Mouse (Mus musculus): ENCODE results near the gene Wdfy4. TPM values are rescaled to one million over a fixed set of nuclear protein-coding genes. Genes with fewer than 3 reads are reported as not detected.

Gene Wdfy4
- total RNA-seq (2021), result 1 to 10 TPM; 2.1 to 2.6 TPM

- no peak for DNase-seq (ENCODE audit: low spot score in 2 of 2)
- intact Hi-C loops (cut with DNase I), result no loop called here
These were observed at the start of gene Wdfy4 for GRCm38 (mm10) chr14:33185068-33185800. TSS of gene Wdfy4 (minus strand) at chr14:33185508.

GRCm38 (mm10) chr14:33232048-33232447 is 46.7 kb upstream of the Wdfy4 start:
- DNase-seq (ENCODE audit: low spot score in 2 of 2), result no peak
- intact Hi-C loops (cut with DNase I), result no loop called here

DNA sequence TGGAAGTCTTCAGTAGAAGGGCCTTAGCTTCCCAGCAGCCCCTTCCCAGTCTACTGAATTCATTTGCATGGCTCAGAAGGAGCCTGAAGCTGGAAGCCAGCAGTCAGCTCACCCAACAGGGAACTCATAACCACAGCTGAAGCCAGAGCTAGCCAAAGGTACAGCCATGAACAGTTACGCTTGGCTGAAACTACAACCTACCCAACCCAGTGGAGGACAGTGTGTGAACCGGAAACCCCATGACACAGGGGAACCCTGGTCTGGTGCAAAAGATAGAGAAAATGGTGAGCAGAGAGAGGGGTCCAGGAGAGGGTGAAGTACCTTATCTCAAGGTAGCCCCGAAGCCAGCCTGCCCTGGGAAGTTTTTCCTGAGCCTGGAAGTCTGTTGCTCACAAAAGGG is 46.0 kb upstream of the Wdfy4 start:
- DNase-seq (ENCODE audit: low spot score in 2 of 2), result no peak
- intact Hi-C loops (cut with DNase I), result no loop called here

DNA sequence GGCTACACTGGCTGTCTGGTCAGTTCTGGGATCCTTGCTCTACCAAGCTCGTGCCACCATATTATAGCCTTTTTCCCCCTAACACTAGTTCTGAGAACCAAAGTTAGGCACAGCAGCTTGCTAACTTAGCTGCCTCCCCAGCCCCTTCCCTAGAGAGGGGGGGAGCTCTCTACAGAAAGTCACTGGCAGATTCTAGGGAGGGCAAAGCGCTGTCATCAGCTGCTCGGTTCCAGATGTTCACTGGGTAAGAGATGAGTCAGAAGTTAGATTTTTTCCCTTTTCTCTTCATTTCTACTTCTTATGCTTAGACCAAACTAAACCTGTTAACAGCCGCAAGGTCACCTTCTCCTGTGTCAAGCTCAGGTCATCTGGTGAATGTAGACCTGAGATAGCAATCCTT is 45.4 kb upstream of the Wdfy4 start:
- intact Hi-C loops (cut with DNase I), result no loop called here
- DNase-seq (ENCODE audit: low spot score in 2 of 2), result no peak

GRCm38 (mm10) chr14:33225235-33225634 is 39.9 kb upstream of the Wdfy4 start:
- DNase-seq (ENCODE audit: low spot score in 2 of 2), result no peak
- intact Hi-C loops (cut with DNase I), result no loop called here

DNA sequence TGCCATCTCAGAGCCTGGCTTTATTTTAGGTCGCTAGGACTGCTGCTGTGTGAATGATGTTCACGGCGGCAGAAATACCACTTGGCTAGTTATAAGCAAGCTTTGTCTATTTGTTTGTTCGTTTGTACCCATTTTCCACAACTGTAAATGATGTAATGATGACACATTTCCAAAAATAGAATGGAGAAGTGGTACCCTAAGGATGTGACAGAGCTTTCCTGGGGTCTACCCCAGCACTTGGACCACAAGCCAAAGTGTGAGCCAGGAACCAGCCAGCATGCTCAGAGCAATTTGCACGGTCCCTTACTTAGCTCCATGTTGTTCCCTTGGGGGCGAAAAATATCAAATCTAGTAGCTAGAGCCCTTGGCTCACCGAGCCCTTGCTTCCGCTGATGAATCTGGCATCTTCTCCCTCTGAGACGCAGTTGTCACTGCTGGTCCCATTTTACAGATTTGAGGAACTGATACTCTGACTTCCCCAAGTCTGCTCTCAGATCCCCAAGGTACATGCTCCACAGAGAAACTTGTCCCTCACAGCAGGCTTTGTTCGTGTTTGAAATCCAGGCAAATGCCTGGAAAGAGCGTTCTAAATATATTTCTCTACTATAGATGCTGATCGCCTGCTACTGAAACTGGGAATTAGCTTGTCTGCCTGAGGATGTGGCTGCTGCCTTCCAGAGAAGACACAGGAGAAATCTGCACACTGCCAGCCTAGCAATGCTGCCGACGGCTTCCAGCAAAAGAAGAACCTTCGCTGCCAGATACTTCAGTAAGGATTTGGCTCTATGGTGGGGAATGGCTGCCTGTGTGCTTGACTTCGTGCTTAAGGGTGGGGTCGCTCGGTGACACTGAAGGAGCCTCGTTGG is 31.3 kb upstream of the Wdfy4 start:
- DNase-seq (ENCODE audit: low spot score in 2 of 2), result peak in 1 of 2 experiments; percentile 37
- intact Hi-C loops (cut with DNase I), result no loop called here

GRCm38 (mm10) chr14:33215163-33215562 is 29.9 kb upstream of the Wdfy4 start:
- intact Hi-C loops (cut with DNase I), result loop anchor here (2.0 kb wide), 1 partner anchor 156 kb away; no protein-coding TSS in a partner anchor
- DNase-seq (ENCODE audit: low spot score in 2 of 2), result no peak

DNA sequence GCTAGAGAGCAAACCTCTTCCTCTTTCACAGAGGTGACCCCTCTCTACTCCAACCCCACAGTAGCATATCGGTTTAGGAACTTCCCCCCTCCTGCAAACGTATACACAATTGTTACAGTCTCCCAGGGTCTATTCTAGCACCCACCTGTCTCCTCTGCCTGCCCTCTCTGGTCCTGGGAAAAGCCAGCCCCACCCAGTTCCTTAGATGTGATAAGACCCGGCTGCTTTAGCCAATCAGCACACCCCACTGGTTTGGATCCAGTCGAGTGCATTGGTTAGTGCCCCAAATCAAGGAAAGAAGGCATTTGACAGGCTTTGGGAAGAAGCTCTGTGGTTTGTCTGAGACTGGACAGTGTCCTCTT is 29.4 kb upstream of the Wdfy4 start:
- no peak for DNase-seq (ENCODE audit: low spot score in 2 of 2)
- intact Hi-C loops (cut with DNase I), result loop anchor here (2.0 kb wide), 1 partner anchor 156 kb away; no protein-coding TSS in a partner anchor

DNA sequence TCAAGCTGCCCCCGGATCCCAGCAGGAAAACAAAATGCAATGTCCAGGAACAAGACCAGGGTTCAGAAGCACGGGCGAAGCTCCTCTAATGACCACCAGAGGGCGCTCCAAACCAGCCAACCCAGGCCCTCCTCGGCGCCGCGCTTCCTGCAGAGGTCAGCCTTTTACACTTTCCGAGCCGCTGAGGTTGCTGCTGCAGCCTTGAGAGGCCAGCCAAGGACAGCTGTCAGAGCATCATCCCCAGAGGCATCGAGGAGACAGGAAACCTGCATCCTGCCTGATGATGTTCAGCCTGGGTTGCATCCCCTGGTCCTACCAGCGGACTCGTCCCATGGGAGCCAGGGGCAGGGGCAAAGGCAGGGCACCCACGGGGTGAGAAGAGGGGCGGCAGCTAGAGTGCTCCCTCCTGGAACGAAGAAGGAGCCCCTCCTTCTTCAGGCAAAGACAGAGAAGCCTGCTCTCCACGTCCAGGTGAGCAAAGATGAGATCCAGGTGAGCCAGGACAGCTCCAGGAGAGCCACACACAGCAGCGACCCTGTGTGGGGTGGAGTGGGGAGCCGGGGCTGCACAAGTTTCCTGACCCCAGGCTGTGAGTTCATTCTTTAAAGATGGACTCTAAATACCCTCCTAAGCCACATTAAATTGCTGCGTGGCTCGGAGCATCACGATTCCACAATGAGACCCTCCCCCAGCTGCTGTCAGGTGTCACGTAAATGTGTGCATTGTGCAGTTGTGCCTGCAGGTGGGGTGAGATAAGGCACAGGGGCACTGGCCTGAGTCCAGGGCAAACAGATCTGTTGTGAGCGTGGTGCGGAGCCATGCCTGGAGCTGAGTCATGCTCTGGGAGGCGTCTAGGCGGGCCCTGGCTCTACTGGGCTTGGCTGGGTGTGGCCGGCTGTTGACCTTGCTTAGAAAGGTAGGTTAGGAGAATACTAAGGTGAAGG is 28.8 kb upstream of the Wdfy4 start, which contains the start of gene Arhgap22:
Gene Arhgap22, plus strand, starts transcription at position 204 of the 944 bp plus-strand sequence.
- peak; percentile 82 to 88 for DNase-seq (ENCODE audit: low spot score in 2 of 2)
- intact Hi-C loops (cut with DNase I), result loop anchor here (1.0 to 2.0 kb wide), 2 partner anchors 89 to 157 kb away; no protein-coding TSS in a partner anchor

DNA sequence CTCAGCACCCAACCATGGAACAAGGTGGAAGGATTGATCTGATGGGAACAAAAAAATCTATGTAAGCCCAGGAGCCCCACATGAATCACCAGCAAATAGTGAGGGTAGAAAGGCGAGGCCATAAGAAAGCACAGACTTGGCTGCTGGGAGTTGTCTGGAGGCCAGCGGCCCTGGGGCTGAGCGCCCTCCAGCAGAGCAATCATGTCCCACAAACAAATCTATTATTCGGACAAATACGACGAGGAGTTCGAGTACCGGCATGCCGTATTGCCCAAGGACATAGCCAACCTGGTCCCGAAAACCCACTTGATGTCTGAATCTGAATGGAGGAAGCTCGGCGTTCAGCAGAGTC is 27.6 kb upstream of the Wdfy4 start:
- intact Hi-C loops (cut with DNase I), result loop anchor here (1.0 kb wide), 1 partner anchor 90 kb away; no protein-coding TSS in a partner anchor
- DNase-seq (ENCODE audit: low spot score in 2 of 2), result no peak

DNA sequence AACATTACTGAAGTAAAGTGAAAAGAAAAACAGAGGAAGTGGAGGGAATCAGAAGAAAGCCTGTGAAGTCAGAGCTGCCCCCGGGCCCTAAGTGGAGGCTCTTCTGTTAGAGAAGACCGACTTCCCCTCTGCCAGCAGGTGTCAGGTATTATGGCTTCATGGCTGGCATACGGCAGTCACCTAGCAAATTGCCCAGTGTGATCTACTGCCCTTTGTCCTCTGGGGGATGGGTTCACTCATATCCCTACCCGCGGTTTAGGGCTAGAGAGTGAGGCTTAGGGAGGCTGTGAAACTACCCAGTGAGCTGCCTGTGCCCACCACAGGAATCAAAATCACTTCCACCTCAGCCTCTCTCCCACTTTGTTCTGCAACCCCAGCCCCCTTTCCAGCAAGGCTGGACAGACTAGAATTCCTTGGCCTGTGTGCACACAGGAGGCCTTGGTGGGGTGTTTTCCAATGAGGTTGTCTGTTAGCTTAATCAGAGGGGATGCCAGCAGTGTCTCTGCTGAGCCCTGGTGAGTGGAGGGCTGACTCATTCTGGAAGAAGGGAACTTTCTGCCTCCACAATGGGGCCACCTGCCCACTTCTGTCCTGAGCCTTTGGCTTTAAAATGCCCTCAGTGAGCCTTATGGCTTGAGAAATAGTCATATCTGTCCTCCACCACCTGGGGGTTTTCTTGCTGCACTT is 27.1 kb upstream of the Wdfy4 start:
- no peak for DNase-seq (ENCODE audit: low spot score in 2 of 2)
- intact Hi-C loops (cut with DNase I), result no loop called here

- DNase-seq (ENCODE audit: low spot score in 2 of 2), result no peak
- intact Hi-C loops (cut with DNase I), result no loop called here
These were observed 25.5 kb upstream of the Wdfy4 start for GRCm38 (mm10) chr14:33210806-33211205.

- intact Hi-C loops (cut with DNase I), result loop anchor here (10.0 kb wide), 3 partner anchors 244 to 674 kb away; no protein-coding TSS in a partner anchor
- DNase-seq (ENCODE audit: low spot score in 2 of 2), result peak in 1 of 2 experiments; percentile 2
These were observed 23.0 kb upstream of the Wdfy4 start for GRCm38 (mm10) chr14:33208331-33208730.

DNA sequence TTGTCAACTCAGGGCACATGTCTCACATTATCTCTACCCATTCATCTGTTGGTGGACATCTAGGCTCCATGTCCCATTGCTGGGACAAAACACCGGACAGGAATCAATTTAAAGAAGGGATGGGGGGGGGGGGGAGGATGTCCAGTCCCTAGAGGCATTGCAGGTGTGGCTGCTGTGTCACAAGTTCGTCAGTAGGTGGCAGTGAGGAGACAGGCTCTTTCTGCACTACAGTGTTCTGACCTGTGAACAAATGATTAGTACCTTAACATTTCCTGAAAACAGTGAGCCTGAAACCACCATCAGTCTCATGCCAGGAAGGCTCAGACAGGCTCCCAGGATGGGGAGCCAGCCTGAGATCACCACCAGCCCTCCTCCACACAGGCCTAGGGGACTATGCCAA is 21.7 kb upstream of the Wdfy4 start:
- no peak for DNase-seq (ENCODE audit: low spot score in 2 of 2)
- intact Hi-C loops (cut with DNase I), result loop anchor here (10.0 kb wide), 3 partner anchors 242 to 672 kb away; no protein-coding TSS in a partner anchor

- intact Hi-C loops (cut with DNase I), result loop anchor here (10.0 kb wide), 3 partner anchors 241 to 671 kb away; no protein-coding TSS in a partner anchor
- no peak for DNase-seq (ENCODE audit: low spot score in 2 of 2)
These were observed 20.1 kb upstream of the Wdfy4 start for GRCm38 (mm10) chr14:33205280-33205965.

GRCm38 (mm10) chr14:33203777-33204176 is 18.5 kb upstream of the Wdfy4 start:
- no peak for DNase-seq (ENCODE audit: low spot score in 2 of 2)
- intact Hi-C loops (cut with DNase I), result loop anchor here (5.0 to 10.0 kb wide), 4 partner anchors 56 to 669 kb away; no protein-coding TSS in a partner anchor

- no peak for DNase-seq (ENCODE audit: low spot score in 2 of 2)
- intact Hi-C loops (cut with DNase I), result loop anchor here (5.0 to 10.0 kb wide), 4 partner anchors 56 to 668 kb away; no protein-coding TSS in a partner anchor
These were observed 17.6 kb upstream of the Wdfy4 start for GRCm38 (mm10) chr14:33202885-33203284.

DNA sequence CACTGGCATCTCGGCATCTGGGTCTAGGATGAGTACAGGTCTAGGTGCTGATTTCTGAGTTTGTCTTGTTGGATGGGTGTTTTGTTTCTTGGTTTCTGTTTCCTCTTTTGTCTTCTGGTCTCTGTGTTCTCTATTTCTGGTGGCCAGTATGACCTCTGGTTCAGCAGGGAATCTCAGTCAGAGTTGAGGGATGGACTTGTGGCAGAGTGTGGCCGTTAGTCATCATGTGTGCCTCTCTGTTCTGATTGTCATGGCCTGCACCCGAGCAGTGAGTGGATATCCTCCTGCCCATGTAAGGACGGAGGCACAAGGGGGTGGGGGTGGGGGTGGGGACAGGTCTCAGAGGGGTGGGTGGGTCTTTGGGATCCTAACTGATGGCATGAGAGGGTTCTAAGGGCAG is 16.9 kb upstream of the Wdfy4 start:
- DNase-seq (ENCODE audit: low spot score in 2 of 2), result no peak
- intact Hi-C loops (cut with DNase I), result loop anchor here (5.0 to 10.0 kb wide), 4 partner anchors 55 to 667 kb away; no protein-coding TSS in a partner anchor
